Mouse (Mus musculus) kidney, adult 10 weeks (tissue): Measurements from ENCODE around the gene Gm20823. TPM values are rescaled to one million over a fixed set of nuclear protein-coding genes. Genes with fewer than 3 reads are reported as not detected.

Experiments used
- polyA plus RNA-seq: library from polyadenylated mRNA; stranded (reverse); fragments of 350-450 nt; fragmentation: Illumina TruSeq; extraction: RNeasy Lipid Tissue Mini Kit (QIAGEN cat#74804); gene quantifications from one replicate; pipeline ENCODE4 v1.2.3, GENCODE M21; 2014; ENCODE audit warnings: low read depth, low replicate concordance

The Gm20823 gene
- polyA plus RNA-seq: not detected

GRCm38 (mm10) chrY:62464745-62465144 is at the start of gene Gm20823:
Gene Gm20823, minus strand, starts transcription at chrY:62464845.

